Mouse (Mus musculus): ENCODE results near the gene Syp.
A peak's percentile ranks its signal among the peaks of the same experiment; 100 is the strongest.

Gene Syp

DNA sequence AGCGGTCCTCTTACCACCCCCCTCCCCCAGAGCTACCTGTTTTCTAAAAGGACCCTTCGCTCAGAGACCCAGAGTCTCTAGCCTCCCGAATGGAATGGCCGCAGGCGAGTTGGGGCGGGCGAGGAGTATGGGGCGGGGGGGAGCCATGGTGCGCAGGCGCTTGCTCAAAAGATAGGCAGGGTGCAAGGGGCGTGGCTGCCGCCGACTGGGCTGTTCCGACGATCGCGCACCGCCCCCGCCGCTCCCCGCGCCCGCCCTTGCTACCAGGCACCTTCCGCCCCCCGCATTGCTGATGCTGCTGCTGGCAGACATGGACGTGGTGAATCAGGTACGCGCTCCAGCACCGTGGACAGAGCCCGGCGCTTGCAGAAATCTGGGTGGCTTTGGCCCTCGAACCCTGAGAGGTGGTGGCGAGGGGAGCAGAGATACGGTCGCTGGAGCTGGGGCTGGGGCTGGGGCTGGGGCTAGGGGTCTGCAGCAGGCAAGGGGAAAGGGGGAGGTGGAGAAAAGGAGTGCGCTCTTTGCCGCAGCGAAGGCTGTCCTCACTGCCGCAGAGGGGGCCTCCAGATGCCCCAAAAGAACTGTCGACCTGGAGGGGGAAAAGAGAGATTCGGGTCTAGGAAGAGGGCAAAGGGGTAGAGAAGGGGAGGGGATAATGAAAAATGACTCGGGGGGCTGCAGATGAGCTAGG is at the start of gene Syp:
TSS of gene Syp (plus strand) at position 71 of the 691 bp plus-strand sequence.
- peak; percentile 73 for DNase-seq

DNA sequence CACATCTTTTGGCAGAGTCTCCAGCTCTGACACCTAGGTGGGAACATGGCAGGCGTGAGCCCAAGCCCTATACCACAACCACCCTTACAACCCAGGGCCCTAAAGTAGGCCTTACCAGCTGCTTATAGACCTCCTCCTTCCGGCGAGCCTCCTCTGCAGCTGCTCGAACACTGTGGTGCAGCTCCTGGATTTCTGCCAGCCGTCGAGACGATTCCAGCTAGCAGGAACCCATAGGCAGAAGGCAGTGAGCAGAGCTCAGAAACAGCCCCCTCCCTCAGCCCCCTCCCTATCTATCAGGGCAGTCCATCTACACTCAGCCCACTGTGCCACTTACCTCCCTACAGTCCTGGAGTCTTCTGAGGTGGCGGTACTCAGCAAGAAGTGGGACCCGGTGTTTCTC is 42.9 kb upstream of the Syp start:
- no peak for DNase-seq

DNA sequence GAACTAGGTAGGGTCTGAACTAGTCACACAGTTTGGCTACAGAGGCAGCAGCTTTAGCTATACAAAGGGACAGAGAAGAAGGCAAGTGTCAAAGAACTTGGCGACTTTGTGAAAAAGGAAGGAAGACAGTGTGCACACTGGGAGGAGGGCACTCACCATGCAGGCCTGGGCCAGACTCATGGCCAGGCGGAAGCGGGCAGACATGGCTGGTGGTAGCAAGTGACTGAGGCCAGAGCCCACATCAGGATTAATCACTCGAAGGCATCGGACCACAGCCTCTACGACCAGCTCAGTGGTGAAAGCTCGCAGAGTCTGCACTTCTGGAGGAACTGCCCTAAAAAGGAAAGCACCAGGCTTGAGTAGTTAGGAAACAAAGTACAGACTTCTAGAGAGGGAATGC is 34.3 kb upstream of the Syp start:
- DNase-seq: no peak

DNA sequence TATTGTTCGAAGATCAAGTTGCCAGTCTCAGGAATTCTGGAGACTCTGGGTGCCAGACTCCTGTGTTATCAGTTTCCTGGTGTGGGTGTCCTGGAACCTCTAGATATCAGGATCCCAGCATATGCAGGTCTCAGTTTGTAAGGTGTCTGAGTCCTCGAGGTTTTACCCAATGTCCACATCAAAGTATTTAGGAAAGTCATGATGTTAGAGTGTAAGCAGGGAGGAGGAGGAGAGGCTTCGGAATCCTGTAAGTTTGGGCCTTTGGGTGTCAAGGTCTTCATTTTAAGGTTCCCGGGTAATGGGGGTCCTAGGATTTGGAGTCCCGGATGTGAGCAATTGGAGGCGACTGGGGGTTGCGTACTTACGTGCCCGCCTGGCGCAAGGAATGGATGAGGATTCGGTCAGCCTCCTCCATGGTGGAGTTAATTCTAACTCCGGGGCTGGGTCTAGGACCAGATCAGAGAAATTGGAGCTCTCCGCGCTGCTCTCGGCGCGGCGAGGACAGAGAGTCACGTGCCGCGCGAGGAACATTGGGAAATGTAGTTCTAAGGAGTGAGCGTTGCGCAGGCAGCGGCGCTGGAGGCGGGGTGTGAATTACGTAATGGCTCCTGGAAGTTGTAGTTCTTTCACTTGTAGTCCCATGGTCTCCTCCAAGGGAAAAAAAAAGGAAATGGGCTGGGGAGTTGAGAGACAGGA is 33.2 kb upstream of the Syp start, which contains the start of gene Ccdc22:
TSS of gene Ccdc22 (minus strand) at position 639 of the 696 bp plus-strand sequence.
- DNase-seq: peak; percentile 62 to 71

DNA sequence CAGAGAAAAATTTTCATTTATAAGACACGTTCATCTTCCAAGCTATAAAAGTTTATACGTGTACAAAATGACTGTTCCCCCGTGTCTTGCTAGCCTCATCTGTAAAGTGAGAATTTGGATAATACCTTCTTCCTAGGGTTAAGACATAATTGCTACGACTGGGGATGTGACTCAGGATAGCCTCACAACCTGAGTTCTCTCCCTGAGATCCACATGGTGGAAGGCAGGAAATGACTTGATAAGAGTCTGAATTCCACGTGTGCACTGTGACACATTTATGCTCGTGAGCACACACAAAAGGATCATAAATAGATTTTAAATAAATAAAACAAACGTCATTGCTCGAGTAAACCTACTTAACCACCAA is 32.7 kb upstream of the Syp start:
- DNase-seq: no peak

DNA sequence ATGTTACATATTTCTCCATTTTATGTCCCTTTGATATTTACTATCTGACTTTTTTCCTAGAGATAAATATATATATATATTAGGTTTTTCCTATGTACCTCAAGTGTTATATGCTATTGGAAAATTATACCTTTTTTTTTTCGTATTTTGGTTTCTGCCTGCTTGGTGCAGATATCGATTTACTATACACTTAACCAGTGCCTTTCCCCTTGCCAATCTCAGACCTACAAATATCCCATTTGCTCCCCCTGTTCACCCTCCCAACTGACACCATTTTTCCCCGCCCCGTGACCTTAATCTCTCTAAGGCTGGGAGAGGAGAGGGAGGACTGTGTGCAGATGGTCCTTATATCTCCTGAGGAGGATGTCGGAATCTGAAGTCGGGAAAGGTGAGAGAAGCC is 31.5 kb upstream of the Syp start, which contains the start of gene Cacna1f:
TSS of gene Cacna1f (plus strand) at position 301 of the 400 bp plus-strand sequence.
- DNase-seq: no peak

DNA sequence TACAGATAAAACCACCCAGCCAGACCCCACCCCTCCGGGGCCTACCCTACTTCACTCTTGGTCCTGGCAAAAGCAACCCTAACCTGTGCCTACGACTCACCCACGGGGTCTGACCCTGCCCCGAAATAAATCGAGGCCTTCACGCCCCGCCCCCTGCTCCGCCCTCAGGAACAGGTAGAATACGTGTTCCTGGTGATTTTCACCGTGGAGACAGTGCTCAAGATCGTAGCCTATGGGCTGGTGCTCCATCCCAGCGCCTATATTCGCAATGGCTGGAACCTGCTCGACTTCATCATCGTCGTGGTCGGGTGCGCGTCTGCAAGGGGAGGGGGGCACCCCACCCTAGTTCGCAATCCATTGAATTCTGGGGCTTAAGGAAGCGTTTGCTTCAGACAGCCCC is 28.2 kb upstream of the Syp start:
- no peak for DNase-seq

DNA sequence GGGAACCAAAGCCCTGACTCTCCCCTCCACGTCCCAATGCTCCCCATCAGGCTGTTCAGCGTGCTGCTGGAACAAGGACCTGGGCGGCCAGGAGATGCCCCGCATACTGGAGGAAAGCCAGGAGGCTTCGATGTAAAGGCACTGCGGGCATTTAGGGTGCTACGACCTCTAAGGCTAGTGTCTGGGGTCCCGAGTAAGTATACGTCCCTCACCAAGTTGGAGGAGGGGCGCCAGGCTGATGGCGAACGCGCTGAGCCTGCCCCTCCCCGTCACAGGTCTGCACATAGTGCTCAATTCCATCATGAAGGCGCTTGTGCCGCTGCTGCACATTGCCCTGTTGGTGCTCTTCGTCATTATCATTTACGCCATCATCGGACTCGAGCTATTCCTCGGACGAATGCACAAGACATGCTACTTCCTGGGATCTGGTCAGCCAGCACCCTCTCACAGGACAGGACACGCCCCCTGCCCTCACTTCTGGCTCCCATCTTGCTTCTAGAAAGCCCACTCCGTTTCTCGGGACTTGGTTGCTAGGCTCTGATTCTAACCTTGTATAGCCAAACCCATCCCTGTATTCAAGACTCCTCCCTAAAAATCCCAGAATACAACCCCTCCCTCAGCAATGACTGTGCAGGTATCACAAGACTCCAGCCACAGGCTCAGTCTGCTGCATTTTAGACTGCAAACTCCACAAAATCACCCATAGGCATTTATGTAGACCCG is 27.6 kb upstream of the Syp start:
- no peak for DNase-seq

DNA sequence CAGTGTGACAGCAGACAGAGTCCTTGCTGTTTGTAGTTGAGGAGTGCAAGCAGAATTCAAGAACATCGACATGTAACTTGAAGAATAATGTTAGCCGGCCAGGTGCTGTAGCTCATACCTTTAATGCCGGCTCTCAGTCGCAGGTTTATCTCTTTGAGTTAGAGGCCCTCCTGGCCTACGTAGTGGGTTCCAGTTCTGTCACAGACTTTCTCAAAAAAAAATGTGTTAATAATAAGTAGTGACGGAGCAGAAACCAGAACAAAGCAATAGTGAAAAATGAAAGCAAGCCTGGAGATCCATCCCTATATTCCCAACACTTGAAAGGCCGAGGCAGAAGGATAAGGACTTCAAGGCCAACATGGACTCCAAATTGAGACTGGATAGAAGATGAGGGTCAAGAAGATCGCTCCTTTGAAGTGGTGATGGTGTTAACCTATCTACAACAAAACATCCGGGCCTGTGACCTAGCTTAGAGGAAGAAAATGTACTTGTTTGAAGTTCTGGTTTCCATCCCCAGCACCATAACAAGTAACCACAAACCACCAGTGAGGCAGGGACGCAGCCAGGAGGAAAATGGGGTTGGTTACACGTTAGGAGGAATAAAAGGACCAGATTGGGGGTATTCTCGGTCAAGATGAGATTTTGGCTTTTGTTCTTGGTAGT is 20.3 kb upstream of the Syp start:
- DNase-seq: no peak

DNA sequence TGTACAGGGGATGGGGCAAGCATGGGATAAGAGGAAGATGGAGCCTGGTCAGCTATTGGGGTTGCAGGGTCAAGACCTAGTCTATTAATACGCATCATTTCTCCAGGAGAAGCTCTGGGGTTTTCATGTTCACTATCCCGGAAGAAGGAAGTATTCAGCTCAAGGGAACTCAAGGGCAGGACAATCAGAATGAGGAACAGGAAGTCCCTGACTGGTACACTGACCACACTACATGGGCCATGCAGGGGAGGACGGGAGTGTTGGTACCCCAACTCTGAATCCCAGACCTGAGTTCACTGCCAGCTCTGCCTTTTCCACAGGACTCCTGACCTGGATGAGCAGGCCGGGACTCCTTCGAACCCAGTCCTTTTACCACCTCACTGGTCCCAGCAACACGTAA is 5.7 kb upstream of the Syp start:
- DNase-seq: no peak

DNA sequence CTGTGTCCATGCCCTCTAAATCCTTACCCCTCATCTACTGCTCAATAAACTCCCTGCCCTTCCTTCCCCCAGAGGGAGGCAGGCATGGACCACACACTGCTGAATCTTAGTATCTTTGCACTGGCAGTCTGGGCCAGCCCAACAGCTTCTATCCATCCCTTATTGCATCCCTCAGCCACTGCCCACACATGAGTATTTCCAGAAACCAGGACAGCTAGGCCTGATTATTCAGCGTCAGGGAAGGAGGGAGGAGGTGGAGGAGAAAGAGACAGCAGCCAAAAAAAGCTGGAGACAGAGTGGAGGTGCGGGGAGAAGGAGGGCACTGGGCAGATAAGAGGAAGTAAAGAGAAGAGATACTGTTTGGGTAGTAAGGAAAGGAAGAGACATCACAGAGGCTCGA is 3.2 kb upstream of the Syp start:
- no peak for DNase-seq

DNA sequence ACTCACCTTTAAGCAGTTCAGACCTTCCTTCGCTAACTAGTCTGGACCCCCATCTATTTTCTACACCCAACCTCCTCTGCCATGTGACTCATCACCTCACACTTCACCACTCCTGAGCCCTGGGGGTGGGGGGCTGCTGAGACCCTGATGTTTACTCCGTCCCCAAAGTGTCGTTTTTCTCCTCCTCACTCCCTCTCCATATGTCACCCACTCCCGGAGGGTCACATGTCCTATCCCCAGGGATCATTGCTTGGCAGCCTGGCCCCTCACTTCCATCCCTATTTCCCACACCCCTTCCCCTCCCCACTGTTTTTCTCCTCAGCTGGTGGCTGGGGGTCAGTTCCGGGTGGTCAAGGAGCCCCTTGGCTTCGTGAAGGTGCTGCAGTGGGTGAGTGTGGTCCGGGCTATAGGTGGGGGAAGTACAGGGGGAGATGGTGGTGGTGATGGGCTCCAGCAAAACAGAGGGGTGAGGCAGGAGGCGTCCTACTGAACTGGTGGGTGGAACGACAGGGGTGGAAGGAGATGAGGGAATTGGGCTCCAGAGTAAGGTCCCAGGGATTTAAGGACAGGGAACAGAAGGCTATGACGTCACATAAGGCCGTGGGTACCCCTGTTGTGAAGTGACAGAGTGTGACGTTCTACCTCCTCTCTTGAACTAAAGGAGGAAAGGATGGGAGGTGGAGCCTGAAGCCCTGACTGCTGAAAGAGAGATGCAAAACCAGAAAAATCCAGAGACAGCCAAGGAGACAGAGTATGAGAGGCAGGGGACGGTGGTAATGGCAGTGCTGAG is 1.5 kb downstream of the Syp start:
- DNase-seq: no peak

DNA sequence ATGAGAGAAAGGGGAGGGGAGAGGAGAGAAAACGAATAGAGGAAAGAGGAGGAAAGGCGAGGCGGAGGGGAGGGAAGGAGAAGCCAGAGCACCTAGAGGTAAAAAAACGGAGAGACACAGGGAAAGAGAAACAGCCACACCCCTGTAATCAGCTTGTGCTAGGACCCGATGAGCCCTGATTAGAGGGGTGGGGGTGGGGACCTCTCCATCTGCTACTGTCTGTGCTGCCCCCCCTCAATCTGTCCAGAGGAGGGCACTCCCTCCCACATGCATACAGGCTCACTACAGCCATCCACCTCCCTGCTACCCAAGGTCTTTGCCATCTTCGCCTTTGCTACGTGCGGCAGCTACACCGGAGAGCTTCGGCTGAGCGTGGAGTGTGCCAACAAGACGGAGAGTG is 2.5 kb downstream of the Syp start:
- no peak for DNase-seq

DNA sequence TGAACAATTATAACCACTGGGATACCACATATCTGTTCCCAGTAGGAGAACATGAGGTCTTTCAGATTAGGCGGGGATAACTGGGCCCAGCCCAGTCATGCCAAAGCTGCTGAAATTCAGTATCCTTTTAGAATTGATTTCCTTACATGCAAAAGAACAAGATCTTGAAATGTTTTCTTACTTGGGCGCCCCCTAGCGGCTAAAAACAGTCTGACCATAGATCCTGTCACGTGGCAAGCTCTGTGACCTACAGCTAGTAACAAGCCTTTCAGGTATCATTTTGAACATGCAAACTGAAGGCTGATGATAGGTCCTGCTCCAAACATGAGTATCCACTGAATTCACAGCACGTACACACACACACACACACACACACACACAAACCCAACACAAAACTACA is 7.1 kb downstream of the Syp start:
- peak in 1 of 2 experiments; percentile 58 for DNase-seq

DNA sequence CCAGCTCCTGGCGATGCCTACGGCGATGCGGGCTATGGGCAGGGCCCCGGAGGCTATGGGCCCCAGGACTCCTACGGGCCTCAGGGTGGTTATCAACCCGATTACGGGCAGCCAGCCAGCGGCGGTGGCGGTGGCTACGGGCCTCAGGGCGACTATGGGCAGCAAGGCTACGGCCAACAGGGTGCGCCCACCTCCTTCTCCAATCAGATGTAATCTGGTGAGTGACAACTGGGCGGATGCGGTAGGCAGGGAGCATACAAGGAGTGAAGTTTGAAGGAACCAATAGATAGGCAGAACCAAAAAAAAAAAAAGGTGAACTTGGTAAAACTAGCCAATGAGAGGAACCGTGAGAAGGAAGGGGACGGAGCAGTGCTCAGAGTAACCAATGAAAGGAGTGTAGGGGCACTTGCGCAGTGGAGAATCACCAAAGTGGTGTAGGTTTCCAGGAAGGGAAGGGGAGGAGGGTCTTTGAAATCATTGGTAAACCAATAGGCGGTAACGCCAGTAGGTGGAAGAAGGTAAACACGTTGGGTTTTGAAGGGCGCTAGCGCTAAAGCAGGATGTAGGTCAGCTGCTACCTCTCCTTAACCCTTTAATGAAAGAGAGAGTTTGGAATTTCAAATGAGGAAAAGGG is 10.5 kb downstream of the Syp start:
- DNase-seq: peak; percentile 71 to 85

DNA sequence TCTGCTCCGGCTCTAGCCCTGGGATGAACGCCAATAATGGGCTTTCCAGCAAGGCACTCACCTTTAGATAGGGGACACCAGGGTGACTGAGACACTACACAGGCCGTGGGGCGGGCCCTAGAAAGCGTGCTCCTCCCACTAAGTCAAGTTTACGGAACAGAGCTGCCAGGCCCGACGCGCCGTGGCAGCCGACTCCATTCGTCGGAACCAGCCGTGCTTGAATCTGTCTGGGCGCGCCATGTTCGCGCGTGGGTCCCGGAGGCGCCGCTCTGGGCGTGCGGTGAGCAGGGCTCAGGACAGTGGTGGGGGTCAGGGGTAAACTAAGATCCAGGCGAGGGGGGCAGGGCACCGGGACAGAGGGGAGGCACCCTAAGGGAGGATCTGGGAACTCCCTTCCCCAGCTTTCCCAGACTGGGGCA is 19.0 kb downstream of the Syp start, which contains the start of gene Prickle3:
TSS of gene Prickle3 (plus strand) at position 40 of the 419 bp plus-strand sequence.
- DNase-seq: peak in 1 of 2 experiments; percentile 26

DNA sequence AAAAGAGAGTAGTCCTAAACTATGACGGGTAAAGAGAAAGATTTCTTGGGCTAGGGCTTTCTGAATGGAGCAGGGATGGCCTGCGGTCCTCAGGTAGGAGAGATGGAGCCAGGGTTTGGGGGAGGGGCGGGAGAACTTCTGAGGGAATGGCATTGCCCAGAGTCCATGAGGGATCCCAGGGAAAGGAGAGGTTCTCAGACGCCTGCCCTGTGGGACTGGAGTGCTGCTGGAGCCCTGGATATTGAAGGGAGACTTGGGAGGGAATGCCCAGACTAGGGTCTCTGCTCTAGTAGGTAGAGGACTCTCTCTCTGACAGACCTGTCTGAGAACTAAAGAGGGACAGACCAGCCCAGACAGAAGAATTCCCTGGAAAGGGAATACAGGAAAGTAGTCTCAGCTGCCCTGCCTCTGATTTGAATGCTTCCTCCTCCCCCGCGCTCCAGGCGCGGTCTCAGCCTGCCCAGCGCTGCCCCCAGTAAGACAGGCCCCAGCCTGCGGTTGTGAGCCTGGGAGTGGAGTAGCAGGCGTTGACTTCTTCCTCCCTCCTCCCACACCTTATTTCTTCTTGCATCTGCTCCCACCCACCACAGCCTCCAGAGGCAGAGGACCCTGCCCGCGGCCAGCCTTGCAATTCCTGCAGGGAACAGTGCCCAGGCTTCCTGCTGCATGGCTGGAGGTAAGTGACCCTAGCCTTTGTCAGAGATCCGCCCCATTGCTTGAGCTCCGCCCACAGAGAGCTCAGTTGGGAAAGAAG is 19.9 kb downstream of the Syp start:
- no peak for DNase-seq

DNA sequence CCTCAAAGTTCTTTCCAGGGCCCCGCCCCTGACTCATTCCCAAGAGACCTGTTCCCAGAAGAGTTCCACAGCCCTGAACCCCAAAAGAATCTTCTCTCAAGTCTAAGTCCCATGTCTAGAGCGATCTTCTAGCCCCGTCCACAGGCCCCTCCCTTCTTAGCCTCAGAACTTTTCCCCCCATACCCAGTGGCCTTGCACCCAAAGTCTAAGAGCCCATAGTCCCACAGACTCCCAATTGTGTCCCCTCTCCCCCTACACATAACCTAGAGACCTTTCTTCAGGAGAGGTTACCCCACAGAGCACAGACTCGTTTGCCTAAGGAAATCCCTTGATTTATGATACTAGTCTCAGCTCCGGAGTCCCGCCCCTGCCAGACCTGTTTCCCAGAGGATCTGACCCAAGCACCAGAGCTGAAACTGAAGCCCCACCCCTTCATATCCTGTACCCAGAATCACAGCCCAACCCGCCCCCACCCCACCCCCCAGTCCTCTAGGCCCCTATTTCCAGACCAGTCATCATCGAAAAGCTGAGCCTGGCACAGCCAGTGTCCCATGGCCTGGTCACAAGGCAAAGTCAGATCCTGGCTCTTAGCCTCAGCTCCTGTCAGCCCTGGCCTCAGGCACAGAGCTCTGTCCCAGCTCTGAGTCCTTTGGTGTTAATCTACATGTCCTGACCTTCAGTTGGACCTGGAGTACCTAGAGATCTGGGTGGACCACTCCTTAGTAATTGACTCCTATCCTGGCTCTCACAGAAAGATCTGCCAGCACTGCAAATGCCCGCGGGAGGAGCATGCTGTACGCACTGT is 20.7 kb downstream of the Syp start:
- no peak for DNase-seq

DNA sequence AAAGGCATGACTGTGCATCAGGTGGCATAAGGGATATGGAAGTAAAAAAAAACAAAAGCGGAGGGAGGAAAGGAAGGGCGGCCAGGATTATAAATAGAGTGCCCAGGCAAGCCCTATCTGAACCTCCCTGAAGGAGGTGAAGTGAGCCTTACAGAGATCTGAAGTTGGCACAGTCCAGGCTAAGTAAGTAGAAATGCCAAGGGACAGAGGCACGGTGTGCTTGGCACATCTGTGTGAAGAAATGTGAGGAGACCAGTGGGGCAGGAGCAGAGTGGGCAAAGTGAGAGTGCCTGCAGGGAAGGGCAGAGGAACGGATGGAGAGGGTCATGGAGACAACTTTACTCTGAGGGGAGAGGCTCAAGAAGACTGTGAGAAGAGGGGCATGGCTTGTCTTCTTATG is 22.8 kb downstream of the Syp start:
- no peak for DNase-seq

DNA sequence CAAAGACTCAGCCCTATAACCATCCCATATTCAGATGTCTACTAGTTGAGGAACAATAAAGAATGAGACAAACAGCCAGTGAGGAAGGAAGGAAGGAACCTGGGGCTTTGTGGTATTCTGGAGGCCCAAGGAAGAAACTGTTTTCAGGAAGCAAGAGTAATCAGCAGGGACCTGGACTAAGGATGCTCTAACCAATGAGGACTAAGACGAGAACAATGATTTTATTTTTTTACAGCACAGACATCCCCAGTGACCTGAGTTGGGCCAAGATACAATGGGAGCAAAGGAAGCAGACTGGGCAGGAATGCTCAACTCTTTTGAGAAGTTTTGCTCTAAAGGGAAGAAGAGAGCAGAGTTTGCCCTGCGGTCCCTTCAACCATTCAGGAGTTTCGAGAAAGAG is 24.7 kb downstream of the Syp start:
- no peak for DNase-seq
